Mouse (Mus musculus) hindbrain, embryonic 14.5 days (tissue): ENCODE data around the gene 1700020A23Rik. TPM values are rescaled to one million over a fixed set of nuclear protein-coding genes. Genes with fewer than 3 reads are reported as not detected.

ENCODE experiments used
- ATAC-seq: fragments of 200-750 bp; cut with Nextera tagmentation; 2 replicates; pipeline ENCODE4 v1.8.0; 2017; ENCODE audit warnings: moderate number of reproducible peaks, mild to moderate bottlenecking, moderate TSS enrichment, moderate library complexity; ENCODE audit not compliant: low FRiP score
- DNase-seq: peaks from one replicate; pipeline ENCODE4 v3.0.0-alpha.2; 2015; ENCODE audit warnings: low spot score
- H3K27ac ChIP-seq: fragments of 300-500 bp; sonication (generic); 2 replicates; pipeline ENCODE4 v1.5.1; 2014; ENCODE audit warnings: mild to moderate bottlenecking, moderate library complexity
- H3K27me3 ChIP-seq: fragments of 300-500 bp; sonication (generic); 2 replicates; pipeline ENCODE4 v1.6.1; 2014; ENCODE audit warnings: mild to moderate bottlenecking, low read length, mixed read lengths; ENCODE audit not compliant: control insufficient read depth, insufficient read depth
- H3K36me3 ChIP-seq: fragments of 300-500 bp; sonication (generic); replicated peaks from 2 replicates; pipeline ENCODE4 v1.6.1; 2014; ENCODE audit not compliant: control insufficient read depth, insufficient read depth
- H3K4me1 ChIP-seq: fragments of 300-500 bp; sonication (generic); replicated peaks from 2 replicates; pipeline ENCODE4 v1.6.1; 2014; ENCODE audit warnings: antibody characterized with exemption, low read length, mixed read lengths; ENCODE audit not compliant: control insufficient read depth, insufficient read depth
- H3K4me2 ChIP-seq: fragments of 300-500 bp; sonication (generic); replicated peaks from 2 replicates; pipeline ENCODE4 v1.6.1; 2014; ENCODE audit warnings: mild to moderate bottlenecking, moderate library complexity
- H3K4me3 ChIP-seq: fragments of 300-500 bp; sonication (generic); replicated peaks from 2 replicates; pipeline ENCODE4 v1.5.1; 2014; ENCODE audit warnings: mild to moderate bottlenecking, low read length
- H3K9ac ChIP-seq: fragments of 300-500 bp; sonication (generic); 2 replicates; pipeline ENCODE4 v1.6.1; 2014
- H3K9me3 ChIP-seq: fragments of 300-500 bp; sonication (generic); 2 replicates; pipeline ENCODE4 v1.6.1; 2016; ENCODE audit warnings: low read length; ENCODE audit not compliant: control insufficient read depth
- WGBS: fragments of 180-500 bp; shearing (Covaris S2); extraction: QIAGEN DNeasy Blood & Tissue Kit; methylation state at CpG from one replicate; pipeline ENCODE4 v1.1.7; 2014; 5-methylcytosine and 5-hydroxymethylcytosine counted together
- polyA plus RNA-seq: library from polyadenylated mRNA; unstranded; fragments of >200 nt; fragmentation: Nextera tagmentation; extraction: Ambion mirVana; gene quantifications from 2 replicates; pipeline ENCODE4 v1.2.1, GENCODE M21; 2014

Gene 1700020A23Rik
- polyA plus RNA-seq, 1 experiment from 2014 or later: 0.72 TPM

GRCm38 (mm10) chr2:130454748-130455370 lies 49.8 kb downstream of the 1700020A23Rik start:
- Histone ChIP-seq H3K27ac (no peak overlapping the region), H3K4me3 (no peak overlapping the region), H3K9ac (no peak overlapping the region), H3K4me2 (no peak overlapping the region), H3K4me1 (peaks cover 29% of the 10 kb centered on the region), H3K36me3 (no peaks in the 10 kb centered on the region), H3K27me3 (no peaks in the 10 kb centered on the region), H3K9me3 (no peaks in the 10 kb centered on the region)
- ATAC-seq (no peak), DNase-seq (no peak)
- 61% methylated on average over 6 of the region's 6 CpGs for WGBS

Other genes starting within 250 kb of the 1700020A23Rik start
- gene Snrpb, start 225.9 kb upstream of the 1700020A23Rik start, polyA plus RNA-seq: 296 and 309 TPM in 2 replicates
- gene Tmc2, start 210.1 kb upstream of the 1700020A23Rik start, polyA plus RNA-seq: not detected in 2 replicates
- 220 and 244 TPM in 2 replicates for gene Nop56, start 130.8 kb upstream of the 1700020A23Rik start, polyA plus RNA-seq
- gene Idh3b, start 120.7 kb upstream of the 1700020A23Rik start, polyA plus RNA-seq: 184 and 194 TPM in 2 replicates
- 4.4 and 4.5 TPM in 2 replicates for gene Ebf4, start 110.1 kb upstream of the 1700020A23Rik start, polyA plus RNA-seq
- gene Cpxm1, start 7.7 kb upstream of the 1700020A23Rik start, polyA plus RNA-seq: 22.8 and 23.8 TPM in 2 replicates
- 0.35 TPM in 1 of 2 replicates, not detected in the other for gene Gm28372, start within 50 bp of the 1700020A23Rik start, polyA plus RNA-seq
- gene Tmem239, start 1.2 kb downstream of the 1700020A23Rik start, polyA plus RNA-seq: not detected in 2 replicates
- 75.9 and 91.3 TPM in 2 replicates for gene Vps16, start 19.1 kb downstream of the 1700020A23Rik start, polyA plus RNA-seq
- 9.0 and 11.3 TPM in 2 replicates for gene Pced1a, start 19.4 kb downstream of the 1700020A23Rik start, polyA plus RNA-seq
- 158 and 171 TPM in 2 replicates for gene Ptpra, start 45.0 kb downstream of the 1700020A23Rik start, polyA plus RNA-seq
- gene Mrps26, start 158.5 kb downstream of the 1700020A23Rik start, polyA plus RNA-seq: 96.8 and 107 TPM in 2 replicates
- gene Oxt, start 170.9 kb downstream of the 1700020A23Rik start, polyA plus RNA-seq: 0.87 TPM in 1 of 2 replicates, not detected in the other
- gene Avp, start 177.3 kb downstream of the 1700020A23Rik start, polyA plus RNA-seq: not detected in 2 replicates
- 11.5 and 12.8 TPM in 2 replicates for gene Fastkd5, start 224.8 kb downstream of the 1700020A23Rik start, polyA plus RNA-seq
- 9.7 and 12.6 TPM in 2 replicates for gene Ubox5, start 224.8 kb downstream of the 1700020A23Rik start, polyA plus RNA-seq
- 5.3 and 5.7 TPM in 2 replicates for gene Lzts3, start 237.5 kb downstream of the 1700020A23Rik start, polyA plus RNA-seq